Mouse (Mus musculus): ENCODE measurements around the gene Rps17. TPM values are rescaled to one million over a fixed set of nuclear protein-coding genes. Genes with fewer than 3 reads are reported as not detected.

Gene Rps17
- total and polyA plus RNA-seq, 3 experiments = 2,532 to 5,238 (median 5,063) TPM

- H3K79me2 ChIP-seq (replicated peaks; ENCODE audit: control insufficient read depth, extremely low read depth, insufficient read depth, poor library complexity, severe bottlenecking) = no peaks in the 10 kb centered on the region
- peaks cover 5% of the 10 kb centered on the region for H3K27me3 ChIP-seq (replicated peaks)
- dilution Hi-C loops (cut with MboI; ENCODE audit: extremely low pct_ligation_motif_present, extremely low pct_unique_long_range_greater_than_20kb, low sequenced_read_pairs) = no loop called here
- H3K4me2 ChIP-seq (ENCODE audit: insufficient read depth, low read depth, poor library complexity, severe bottlenecking) = no peak overlapping the region
- no peak for TF ChIP-seq MAX (IDR thresholded peaks at IDR 0.05; ENCODE audit: low read length)
- no peak for TF ChIP-seq EP300 (IDR thresholded peaks at IDR 0.05; ENCODE audit: low read length)
- no peak for TF ChIP-seq RCOR1 (conservative IDR thresholded peaks at IDR 0.05; ENCODE audit: low read depth, low read length)
- no peak for TF ChIP-seq ETS1 (conservative IDR thresholded peaks at IDR 0.05; ENCODE audit: low read depth, low read length)
- TF ChIP-seq UBTF (IDR thresholded peaks at IDR 0.05; ENCODE audit: low read depth, low read length) = no peak
- no peak for TF ChIP-seq POLR2A (IDR thresholded peaks at IDR 0.05; ENCODE audit: low read depth, low read length)
- TF ChIP-seq CHD2 (IDR thresholded peaks at IDR 0.05; ENCODE audit: low read length) = no peak
- no peak for TF ChIP-seq IRF4 (IDR thresholded peaks at IDR 0.05; ENCODE audit: low read depth, low read length)
- TF ChIP-seq ZNF384 (IDR thresholded peaks at IDR 0.05; ENCODE audit: low read depth, low read length) = no peak
- no peak for TF ChIP-seq HCFC1 (IDR thresholded peaks at IDR 0.05; ENCODE audit: low read depth, low read length)
- TF ChIP-seq CTCF (conservative IDR thresholded peaks at IDR 0.05 in 1 of 2, IDR thresholded peaks at IDR 0.05 in 1 of 2; ENCODE audit: low read depth in 2 of 2, low read length in 2 of 2) = no peak
- no peak for TF ChIP-seq BHLHE40 (IDR thresholded peaks at IDR 0.05; ENCODE audit: low read depth, low read length)
- TF ChIP-seq GABPA (IDR thresholded peaks at IDR 0.05; ENCODE audit: insufficient replicate concordance, low read depth, low read length) = no peak
- no peak for TF ChIP-seq SIN3A (IDR thresholded peaks at IDR 0.05; ENCODE audit: low read length)
- no peak for TF ChIP-seq MEF2A (IDR thresholded peaks at IDR 0.05; ENCODE audit: borderline replicate concordance, low read depth, low read length)
- H3K9ac ChIP-seq (ENCODE audit: insufficient read depth, low read depth) = no peak overlapping the region
- in situ Hi-C loops (cut with MboI; ENCODE audit: low pct_ligation_motif_present, low pct_unique_long_range_greater_than_20kb, low sequenced_read_pairs) = no loop called here
- no peaks in the 10 kb centered on the region for H3K4me1 ChIP-seq (ENCODE audit: control insufficient read depth in 1 of 2, insufficient read depth in 2 of 2)
- no peaks in the 10 kb centered on the region for H3K36me3 ChIP-seq (replicated peaks in 1 of 2; ENCODE audit: control insufficient read depth in 1 of 2, insufficient read depth in 1 of 2, low read length in 1 of 2)
- no peak overlapping the region for H3K27ac ChIP-seq (ENCODE audit: insufficient read depth, low read depth)
- no peak overlapping the region for H3K4me3 ChIP-seq (replicated peaks in 1 of 3; ENCODE audit: low read depth in 2 of 3, low read length in 2 of 3, poor library complexity in 1 of 3)
- no peak for DNase-seq (ENCODE audit: extremely low read depth)
- no peaks in the 10 kb centered on the region for H3K9me3 ChIP-seq (replicated peaks; ENCODE audit: low read length)
Observed at GRCm38 (mm10) chr7:81351826-81352225, 6.8 kb upstream of the Rps17 start.

GRCm38 (mm10) chr7:81348206-81348605, 3.2 kb upstream of the Rps17 start:
- H3K9ac ChIP-seq (ENCODE audit: insufficient read depth, low read depth) = no peak overlapping the region
- no peak overlapping the region for H3K27ac ChIP-seq (ENCODE audit: insufficient read depth, low read depth)

More at GRCm38 (mm10) chr7:81348206-81348605, 3.2 kb upstream of the Rps17 start:
- in situ Hi-C loops (cut with MboI; ENCODE audit: low pct_ligation_motif_present, low pct_unique_long_range_greater_than_20kb, low sequenced_read_pairs) (no loop called here), dilution Hi-C loops (cut with MboI; ENCODE audit: extremely low pct_ligation_motif_present, extremely low pct_unique_long_range_greater_than_20kb, low sequenced_read_pairs) (no loop called here)
- no peak overlapping the region for H3K4me3 ChIP-seq (replicated peaks in 1 of 3; ENCODE audit: low read depth in 2 of 3, low read length in 2 of 3, poor library complexity in 1 of 3)
- no peak overlapping the region for H3K4me2 ChIP-seq (ENCODE audit: insufficient read depth, low read depth, poor library complexity, severe bottlenecking)
- no peaks in the 10 kb centered on the region for H3K9me3 ChIP-seq (replicated peaks; ENCODE audit: low read length)
- H3K79me2 ChIP-seq (replicated peaks; ENCODE audit: control insufficient read depth, extremely low read depth, insufficient read depth, poor library complexity, severe bottlenecking) = peaks cover 18% of the 10 kb centered on the region
- peaks cover 12 to 14% of the 10 kb centered on the region in 2 experiments for H3K36me3 ChIP-seq (replicated peaks in 1 of 2; ENCODE audit: control insufficient read depth in 1 of 2, insufficient read depth in 1 of 2, low read length in 1 of 2)
- TF ChIP-seq MXI1 (IDR thresholded peaks at IDR 0.05; ENCODE audit: low read depth, low read length) (no peak), TCF12 (IDR thresholded peaks at IDR 0.05; ENCODE audit: low read depth, low read length) (no peak), ELF1 (IDR thresholded peaks at IDR 0.05; ENCODE audit: low read depth, low read length) (no peak), BHLHE40 (IDR thresholded peaks at IDR 0.05; ENCODE audit: low read depth, low read length) (no peak), USF1 (IDR thresholded peaks at IDR 0.05; ENCODE audit: low read depth, low read length) (no peak), POLR2A (IDR thresholded peaks at IDR 0.05; ENCODE audit: low read depth, low read length) (no peak), IRF4 (IDR thresholded peaks at IDR 0.05; ENCODE audit: low read depth, low read length) (no peak), CHD1 (IDR thresholded peaks at IDR 0.05; ENCODE audit: low read depth, low read length) (no peak), KAT2A (IDR thresholded peaks at IDR 0.05; ENCODE audit: insufficient replicate concordance, low read length) (no peak), SIN3A (IDR thresholded peaks at IDR 0.05; ENCODE audit: low read length) (no peak), MAZ (IDR thresholded peaks at IDR 0.05; ENCODE audit: low read depth, low read length) (no peak)
- peaks cover 0 to 5% of the 10 kb centered on the region in 2 experiments; a peak in 2 of 4 replicates for H3K4me1 ChIP-seq (ENCODE audit: control insufficient read depth in 1 of 2, insufficient read depth in 2 of 2)
- no peak for DNase-seq (ENCODE audit: extremely low read depth)
- H3K27me3 ChIP-seq (replicated peaks) = no peaks in the 10 kb centered on the region
